Mouse (Mus musculus) heart, adult 11 months (tissue): ENCODE data around the gene Car14.
"Not testable (repeated sequence)": the region's sequence is repeated elsewhere in the genome, so short reads cannot be mapped to it uniquely, and the experiment has no call there.

Experiments
- DNase-seq: peaks from one replicate; pipeline ENCODE4 v3.0.0; 2022

Gene Car14

DNA sequence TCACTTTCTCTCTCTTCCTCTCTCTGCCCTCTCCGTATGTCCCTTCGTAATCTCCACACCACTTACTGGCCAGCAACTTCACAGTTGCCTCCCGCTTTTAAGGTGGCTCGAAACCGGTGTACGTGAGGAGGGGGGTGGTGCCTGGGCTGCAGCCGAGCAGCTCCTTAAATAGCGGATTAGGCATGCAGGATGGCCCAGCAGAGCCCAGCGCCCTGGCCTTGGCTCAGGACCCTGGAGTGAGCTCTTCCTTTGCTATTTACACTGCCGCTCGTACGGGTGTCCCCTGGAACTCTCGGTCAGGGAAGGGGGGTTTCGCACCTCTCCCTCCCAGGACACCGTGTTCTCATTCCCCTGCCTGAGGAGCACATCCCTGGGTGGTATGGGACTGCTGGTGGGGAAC is at the start of gene Car14:
Car14 (minus strand) TSS at position 124 of the 400 bp plus-strand sequence.
- peak; percentile 97 for DNase-seq

DNA sequence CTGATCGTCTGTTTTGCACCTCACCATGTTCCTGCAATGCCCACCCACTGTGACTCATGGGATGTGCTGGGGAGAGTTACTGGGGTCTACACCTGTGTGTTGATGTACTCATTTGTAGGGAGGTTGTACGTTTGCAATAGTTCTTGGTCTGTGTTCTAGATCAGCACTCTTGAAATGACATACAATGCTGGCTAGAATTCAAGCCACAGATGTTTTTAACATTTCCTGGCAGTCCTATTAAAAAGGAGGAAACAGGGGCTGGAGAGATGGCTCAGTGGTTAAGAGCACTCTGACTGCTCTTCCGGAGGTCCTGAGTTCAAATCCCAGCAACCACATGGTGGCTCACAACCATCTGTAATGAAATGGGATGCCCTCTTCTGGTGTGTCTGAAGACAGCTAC is 49.0 kb upstream of the Car14 start:
- no peak for DNase-seq

DNA sequence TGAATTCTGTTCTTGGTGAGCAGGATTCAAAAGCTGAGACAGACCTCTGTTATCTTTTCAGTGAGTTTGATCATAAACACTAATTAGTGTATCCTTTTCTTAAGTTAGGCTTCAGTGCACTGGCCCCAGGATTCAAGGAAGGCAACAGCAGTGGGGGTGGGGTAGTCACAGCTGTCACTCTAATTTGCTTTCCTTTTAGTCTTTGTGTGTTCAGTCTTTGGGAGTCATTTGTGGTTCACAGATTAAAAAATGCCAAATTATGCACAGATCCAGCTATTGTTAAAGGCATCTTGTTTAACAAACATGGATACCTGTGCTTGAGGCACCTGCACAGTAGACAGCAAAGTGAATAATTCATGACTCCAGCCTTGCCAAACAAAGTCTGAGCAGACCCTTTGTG is 48.5 kb upstream of the Car14 start:
- DNase-seq, result no peak

DNA sequence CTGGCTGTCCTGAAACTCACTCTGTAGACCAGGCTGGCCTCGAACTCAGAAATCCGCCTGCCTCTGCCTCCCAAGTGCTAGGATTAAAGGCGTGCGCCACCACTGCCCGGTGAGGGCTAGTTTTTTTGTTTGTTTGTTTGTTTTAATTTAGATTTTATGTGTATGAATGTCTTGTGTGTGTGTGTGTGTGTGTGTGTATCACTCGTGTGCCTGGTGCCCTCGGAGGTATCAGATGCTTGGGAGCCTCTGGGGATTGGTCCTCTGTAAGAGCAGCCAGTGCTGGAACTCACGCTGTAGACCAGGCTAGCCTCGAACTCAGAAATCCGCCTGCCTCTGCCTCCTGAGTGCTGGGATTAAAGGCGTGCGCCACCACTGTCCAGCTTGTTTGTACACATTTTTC is 47.1 kb upstream of the Car14 start:
- not testable (repeated sequence) for DNase-seq

DNA sequence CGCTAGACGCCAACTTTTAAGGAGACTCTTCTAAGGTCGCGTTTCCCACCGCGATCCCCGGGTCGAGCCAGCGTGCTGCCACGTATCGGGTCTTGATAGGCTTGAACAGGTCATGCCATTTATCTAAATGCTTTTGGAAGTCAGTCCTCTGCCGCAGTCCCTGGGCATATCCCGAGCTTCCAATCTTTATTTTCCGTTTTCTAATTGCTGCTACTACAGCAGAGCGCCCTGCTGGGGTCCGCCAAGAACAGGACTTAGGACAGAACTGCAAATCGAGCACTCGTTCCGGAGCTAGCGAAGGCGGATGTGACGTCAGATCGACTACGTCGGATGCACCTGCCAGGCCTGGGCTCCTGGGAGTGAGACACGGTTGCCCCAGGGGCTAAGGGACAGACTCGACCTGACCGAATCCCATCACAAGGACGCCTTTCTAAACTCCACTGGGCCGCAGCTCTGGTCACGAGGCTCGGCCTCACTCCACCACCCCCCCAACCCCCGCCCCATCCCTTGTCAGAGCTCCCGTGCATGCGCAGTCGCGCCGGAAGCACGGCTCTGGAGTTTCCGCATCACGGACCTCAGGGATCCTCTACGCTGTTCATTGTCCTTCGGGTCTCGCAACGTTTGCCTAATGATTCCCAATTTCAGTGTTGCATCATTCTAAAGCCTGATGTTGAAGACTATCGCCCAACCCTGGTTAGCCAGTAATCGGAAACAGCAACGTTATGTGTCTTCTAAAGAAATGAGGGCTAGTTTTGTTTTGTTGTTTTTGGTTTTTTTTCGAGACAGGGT is 46.5 kb upstream of the Car14 start:
- peak; percentile 99 for DNase-seq

DNA sequence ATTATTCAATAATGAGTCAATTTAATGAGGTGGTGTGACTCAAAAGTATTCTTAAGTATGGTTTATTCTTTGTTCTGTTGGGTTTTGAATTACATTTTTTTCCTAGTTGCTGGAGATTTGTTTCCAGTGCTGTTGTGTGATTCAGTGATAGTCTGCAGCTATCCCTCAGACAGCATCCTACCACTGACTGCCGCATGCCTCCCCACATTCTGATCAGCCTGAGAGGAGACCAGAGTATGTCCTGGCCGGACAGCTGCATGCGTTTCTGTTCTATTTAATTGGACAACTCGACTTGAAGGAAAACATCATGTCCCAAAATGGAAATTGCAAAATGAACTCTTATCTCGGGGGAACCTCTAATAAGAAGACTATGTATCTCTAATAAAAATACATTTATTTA is 43.8 kb upstream of the Car14 start:
- DNase-seq, result no peak

DNA sequence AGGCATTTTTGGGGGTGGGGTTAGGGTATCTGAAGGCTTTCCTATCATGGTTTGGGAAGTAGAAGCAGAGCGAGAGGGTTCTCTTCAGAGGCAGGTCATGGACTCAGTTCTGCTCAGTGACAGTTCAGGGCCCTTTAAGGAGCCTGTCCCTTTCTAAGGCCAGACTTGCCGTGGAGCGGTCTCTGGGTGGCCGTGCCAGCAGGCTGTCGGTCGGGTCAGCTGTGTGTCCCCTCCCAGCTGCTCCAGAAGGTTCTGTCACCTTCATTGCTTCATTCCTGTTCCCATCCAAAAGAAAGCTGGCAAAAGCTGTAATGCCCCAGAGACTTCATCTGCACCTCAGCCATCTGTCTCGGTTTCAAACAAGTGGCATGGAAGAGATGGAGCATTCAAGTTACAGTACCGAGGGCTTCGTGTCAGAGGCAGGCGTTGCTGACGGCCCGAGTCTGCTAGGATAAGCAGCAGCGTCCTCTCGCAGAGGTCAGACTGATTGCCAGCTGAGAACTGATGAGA is 41.3 kb upstream of the Car14 start:
- DNase-seq, result peak; percentile 90

DNA sequence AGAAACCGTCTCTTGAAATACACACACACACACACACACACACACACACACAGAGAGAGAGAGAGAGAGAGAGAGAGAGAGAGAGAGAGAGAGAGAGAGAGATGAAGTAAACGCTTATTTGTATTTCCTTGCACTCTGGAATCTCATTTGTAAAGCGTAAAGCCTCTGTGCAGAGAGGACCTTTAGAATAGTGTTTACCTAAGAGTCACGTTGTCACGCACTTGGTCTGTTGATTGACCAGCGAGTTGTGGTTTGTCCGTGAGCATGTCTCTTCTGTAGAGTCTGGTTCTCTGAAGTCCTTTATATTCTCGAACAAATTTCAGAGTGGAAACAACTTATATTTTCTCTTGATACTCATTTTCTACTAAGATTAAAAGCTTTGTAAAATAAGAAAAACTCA is 40.3 kb upstream of the Car14 start:
- no peak for DNase-seq

DNA sequence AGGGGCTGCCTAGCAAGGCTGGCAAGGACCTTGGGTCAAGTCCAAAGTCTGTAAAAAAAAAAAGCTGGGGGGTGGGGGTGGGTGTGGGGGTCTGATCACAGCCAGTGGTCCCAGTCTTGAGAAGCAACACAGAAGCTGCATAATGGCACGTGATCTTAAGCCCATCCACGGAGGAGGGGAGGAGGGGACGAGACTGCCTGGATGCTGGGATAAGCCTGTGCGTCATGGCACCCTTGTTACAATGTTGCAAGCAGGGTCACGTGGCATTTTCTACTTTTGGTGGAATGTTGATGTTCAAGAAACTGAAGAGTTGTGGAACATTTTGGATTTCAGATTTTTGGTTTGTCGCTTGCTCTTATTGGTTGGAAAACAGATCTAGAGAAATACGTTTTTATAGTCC is 38.7 kb upstream of the Car14 start:
- DNase-seq, result no peak

DNA sequence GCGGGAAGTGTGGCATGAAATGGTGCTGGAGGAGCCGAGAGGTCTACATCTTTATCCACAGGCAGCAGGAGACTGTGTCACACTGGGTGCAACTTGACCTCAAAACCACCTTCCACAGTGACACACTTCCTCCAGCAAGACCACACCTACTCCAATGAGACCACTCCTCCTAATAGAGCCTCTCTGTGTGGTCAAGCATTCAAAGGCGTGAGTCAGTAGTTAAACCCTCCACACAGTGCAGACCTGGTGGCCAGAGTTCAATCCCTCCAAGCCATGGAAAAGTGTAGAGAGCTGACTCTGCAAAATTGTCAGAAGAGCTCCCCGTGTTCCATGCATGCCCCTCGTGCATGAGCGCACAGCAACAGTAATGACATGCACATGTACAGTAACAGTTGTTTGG is 38.3 kb upstream of the Car14 start:
- DNase-seq, result no peak

DNA sequence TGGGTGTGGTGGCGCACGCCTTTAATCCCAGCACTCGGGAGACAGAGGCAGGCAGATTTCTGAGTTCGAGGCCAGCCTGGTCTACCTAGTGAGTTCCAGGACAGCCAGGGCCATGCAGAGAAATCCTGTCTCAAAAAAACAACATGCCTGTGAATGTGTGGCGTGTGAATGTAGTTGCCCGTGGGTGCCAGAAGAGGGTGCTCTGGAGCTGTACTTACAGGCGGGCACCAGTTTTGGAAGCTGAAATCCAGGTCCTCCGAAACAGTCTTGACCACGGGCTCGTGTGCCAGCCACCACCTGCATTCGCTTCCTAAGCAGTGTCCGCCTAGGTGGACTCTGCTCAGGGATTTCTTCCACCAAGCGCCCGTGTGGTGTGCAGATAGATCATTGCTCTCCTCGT is 34.3 kb upstream of the Car14 start:
- DNase-seq, result no peak

DNA sequence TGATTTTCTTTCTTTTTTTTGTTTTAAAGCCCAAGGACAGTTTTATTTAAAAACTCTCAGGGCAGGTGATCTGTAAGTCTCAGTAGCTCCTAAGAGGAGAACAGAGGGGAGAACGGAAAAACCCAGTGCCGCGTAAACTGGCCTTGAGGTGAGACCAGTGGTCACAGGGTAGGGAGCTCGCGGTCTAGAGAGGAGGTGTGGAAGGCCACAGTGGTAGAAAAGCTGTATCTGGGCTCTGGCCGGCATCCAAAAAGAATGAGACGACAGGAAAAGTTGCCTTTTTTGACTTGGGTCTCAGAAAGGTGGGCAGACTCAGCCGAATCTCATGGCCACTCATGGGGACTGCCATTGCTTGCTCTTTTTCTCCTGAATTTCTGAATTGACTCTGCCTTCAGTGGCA is 33.7 kb upstream of the Car14 start:
- DNase-seq, result no peak

DNA sequence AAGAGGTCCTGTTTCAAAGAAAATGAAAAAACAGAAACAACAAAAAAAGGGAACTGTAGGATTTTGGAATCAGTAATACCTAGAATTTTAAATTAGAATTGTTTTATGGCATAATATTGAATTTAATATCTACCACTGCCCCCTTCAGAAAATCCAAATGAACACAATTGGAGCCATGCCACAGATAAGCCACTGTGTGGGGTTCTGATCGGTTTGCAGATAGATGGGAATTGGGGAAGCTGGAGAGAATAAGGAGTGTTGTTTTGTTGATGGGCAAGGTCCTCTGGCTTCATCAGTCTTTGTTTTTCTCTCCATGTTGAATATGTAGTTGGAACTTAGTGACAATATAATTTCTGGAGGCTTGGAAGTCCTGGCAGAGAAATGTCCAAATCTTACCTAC is 30.0 kb upstream of the Car14 start:
- DNase-seq, result no peak

DNA sequence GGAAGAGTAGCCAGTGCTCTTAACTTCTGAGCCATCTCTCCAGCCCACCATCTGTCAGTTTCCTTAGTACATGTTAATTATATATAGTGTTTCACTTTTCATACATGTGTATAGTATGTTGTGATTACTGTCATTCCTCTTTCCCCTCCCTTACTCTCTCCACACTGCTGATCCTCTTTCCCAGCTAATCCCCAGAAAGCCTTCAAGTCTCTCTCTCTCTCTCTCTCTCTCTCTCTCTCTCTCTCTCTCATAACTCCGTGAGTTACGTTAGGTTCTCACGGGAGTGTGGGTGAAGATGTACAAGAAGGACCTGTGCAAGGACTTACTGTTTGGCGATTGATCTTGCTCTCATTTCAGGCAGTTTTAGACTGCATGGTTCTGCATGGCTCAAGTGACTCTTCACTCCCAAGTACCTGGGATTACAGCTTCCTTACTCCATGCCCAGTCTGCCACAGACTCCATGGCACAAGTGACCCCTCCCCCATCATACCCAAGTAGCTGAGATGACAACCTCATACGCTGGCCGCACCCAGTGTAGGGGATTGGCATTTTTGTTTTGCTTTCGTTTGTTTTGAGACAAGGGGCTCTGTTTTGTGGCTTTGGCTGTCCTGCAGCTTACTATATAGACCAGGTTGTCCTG is 28.7 kb upstream of the Car14 start:
- DNase-seq, result peak; percentile 81

DNA sequence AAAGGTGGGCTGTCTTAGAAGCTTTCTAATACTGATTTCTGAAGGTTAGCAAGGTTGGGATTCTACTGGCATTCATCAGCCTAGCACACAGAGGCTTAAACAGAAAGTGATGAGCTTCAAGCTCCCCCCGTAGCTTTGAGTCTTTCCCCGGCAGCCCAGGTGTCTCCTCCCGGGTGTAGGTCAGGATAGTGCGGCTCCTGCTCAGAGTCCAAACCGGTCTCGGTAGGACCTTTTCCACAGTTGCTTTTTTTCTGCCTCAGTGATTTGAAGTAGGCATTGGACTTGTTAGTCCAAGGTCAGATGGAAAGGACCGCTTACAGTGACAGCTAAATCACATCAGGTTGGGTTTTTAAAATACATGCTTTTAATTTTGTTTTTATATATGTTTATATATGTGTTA is 28.1 kb upstream of the Car14 start:
- DNase-seq, result peak; percentile 78

DNA sequence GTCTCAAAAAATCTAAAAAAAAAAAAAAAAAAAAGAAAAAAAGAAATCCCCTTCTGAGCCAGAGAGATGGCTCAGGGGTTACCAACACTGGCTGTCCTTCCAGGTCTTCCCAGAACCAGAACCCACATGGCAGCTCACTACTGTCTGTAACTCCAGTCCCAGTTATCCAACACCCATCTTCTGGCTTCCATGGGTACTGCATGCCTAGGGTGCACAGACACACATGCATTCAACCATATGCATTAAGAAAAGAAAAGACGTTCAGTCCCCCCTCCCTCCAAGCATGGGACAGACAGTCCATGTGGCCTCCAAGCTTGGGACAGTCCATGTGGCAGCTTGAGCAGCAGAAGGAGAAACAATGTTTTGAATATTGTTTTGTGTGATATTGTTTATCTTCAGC is 27.7 kb upstream of the Car14 start:
- peak; percentile 76 for DNase-seq

DNA sequence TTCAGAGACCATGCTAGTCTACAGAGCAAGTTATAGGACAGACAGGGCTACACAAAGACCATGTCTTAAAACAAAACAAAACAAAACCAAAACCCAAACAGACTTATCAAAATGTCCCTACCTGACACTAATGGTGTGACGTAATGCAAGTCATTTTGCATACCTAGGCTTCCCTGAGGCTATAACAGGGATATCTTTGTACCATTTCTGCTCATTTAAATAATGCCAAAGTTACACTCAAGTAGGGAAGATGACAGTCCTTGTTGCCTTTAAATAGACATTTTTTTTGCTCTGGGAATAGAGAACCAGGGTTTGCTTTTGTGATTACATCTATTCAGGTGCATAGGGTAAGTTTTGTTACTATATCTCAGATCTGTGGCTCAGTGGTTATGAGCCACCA is 27.0 kb upstream of the Car14 start:
- no peak for DNase-seq

DNA sequence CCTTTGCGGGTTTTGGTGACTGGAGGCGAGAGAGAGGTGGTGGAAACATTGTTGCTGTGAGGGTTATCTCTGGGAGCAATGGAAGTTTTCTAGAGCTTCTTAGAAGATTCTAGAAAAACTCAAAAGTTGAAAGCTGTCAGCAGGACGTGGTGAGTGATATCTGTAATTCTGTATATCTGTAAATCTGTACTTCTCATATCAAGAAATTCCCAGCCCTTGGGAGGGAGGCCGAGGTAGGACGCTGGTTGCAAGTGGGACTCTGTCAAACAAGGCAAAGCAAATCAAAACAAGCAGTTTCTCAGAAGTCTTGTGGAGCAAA is 25.9 kb upstream of the Car14 start:
- no peak for DNase-seq

DNA sequence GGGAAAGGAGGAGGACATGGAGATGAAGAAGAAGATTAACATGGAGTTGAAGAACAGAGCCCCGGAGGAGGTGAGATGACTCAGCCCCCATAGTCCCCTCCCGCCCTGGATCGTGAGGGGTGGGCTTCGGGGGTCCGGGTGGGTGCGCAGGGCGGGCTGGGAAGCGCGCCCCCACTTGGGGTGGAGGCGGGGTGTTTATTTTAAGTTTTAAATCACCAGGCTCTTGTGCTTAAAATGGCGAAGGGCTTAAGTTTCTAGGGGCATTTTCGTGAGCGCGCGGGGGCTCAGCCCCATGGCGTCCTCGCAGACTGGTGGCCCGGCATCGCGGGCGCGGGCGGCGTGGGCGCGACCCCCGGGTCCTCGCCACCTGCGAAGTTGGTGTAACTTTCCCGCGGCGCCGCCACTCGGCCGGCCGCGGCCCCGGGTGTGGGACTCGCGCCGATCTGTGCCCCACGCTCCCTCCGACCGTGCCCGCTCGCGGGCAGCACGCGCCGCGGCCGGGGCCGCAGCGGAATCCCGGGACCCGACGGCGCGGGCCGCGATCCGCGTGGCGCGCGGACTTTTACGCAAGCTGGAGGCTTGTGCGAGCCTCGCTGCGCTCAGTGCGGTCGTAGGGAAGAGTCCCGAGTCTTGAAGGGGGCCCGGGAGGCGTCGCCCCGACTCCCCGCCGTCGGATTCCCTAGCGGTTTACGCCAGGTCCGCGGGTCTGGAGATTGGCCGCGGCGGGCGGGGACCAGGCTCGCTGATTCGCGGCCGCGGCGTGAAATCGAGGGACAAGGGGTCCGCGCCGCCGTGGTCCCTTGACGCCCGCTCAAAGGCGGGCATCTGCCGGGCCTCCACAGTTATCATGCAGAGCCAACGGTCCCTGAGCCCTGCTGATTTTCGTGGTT is 25.3 kb upstream of the Car14 start:
- peak; percentile 96 for DNase-seq

DNA sequence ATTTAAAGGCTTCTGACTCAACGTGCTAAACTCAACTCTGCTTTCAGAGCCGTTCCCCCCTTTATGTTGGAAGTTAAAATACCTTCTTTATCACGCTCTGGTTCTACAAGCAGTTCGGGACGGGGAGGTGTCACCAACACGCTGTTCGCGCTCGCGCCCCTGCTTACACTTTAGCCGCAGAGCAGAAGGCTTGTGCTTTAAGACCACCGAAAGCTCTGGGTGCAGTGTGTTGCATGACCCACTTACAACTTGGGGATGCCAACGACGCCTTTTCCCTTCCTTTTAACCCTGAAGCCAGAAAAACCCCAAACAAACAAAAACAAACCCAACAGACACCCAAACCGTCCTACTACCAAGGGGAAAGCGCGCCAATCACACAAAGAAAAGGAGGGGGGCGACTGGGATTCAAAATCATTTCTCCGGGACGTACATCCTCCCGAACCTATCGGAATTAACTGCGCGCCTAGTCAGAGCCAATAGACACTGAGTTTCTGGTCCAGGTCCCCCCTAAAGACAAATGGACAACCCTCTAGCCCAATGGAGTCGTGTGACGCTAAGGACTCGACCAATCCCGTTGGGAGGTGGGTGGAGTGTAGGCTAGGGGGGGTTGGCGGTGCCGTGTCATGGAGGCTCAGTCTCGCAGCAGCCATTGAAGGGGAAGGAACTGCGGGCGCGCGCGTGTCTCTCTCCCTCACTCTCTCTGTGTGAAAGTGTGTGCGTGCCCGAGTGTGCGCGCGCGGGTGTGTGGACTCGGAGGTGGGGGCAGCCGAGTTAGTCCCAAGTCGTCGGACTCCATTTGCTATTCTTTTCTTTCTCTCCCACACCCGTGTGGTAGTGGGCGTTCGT is 24.4 kb upstream of the Car14 start, which contains the start of gene Anp32e:
Anp32e (plus strand) TSS at position 589 of the 846 bp plus-strand sequence.
- DNase-seq, result peak; percentile 100

DNA sequence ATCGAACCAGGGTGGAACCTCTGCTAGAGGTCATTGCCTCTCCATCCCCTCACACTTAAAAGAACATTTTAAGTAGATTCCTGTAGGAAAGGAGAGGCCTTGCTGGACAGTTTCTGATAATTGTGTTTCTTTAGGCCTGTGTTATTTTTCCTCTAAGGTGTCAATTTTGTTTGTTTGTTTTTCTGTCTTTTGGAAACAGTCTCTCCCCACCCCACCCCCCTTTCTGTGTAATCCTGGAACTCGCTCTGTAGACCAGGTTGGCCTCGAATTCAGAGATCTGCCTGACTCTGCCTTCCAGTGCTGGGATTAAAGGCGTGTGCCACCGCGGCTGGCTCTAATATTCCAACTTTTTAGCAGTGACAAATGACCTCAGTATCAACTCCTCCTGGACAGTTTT is 23.8 kb upstream of the Car14 start:
- DNase-seq, result no peak

DNA sequence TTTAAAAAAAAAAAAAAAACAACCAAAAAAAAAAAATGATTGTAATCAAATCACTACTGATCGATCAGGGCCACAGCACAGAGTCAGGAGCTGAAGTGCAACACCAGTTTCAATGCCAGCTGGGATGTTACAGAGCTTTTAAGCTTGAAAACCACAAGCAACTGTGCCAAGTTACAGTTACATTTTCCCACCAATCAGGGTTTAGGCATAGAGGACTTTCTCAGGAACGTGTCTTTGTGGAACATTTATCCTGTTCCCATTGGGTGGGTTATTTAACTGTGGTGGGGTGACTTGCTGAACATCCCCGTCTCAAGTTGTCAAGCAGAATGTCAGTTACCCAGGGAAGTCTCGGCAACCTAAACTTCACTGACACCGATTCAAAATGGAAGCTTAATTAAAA is 20.6 kb upstream of the Car14 start:
- no peak for DNase-seq

DNA sequence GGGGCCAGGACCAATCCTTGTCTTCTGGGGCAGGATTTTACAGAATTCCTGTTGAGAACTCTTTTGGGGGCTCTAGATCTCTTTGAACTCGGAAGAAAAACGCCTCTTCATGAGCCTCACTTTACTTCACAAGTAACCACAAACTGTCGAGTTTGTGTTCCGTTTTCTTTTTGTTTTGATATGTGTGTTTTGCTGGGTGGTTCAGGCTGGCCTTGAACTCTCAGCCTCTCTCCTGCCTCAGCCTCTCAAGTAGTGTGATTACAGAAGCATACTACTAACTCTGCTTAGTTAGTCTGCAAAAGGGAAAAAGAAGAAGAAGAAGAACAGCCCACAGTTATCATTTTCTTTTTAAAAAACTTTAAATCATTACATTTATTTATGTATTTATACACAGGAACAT is 19.7 kb upstream of the Car14 start:
- DNase-seq, result no peak
